Mouse (Mus musculus) neural tube, embryonic 12.5 days (tissue): ENCODE measurements at regions not wholly inside any gene's neighbourhood (a gene's known extent, or its start where the extent isn't known, plus 50 kb on each side); places are given as distances from the start of the nearest gene placed in this dataset.
"Not testable (repeated sequence)": the region's sequence is repeated elsewhere in the genome, so short reads cannot be mapped to it uniquely, and the experiment has no call there.

Experiments used
- ATAC-seq: fragments of 200-750 bp; cut with Nextera tagmentation; 2 replicates; pipeline ENCODE4 v1.8.0; 2017; ENCODE audit warnings: low read depth, mild to moderate bottlenecking, moderate TSS enrichment, moderate library complexity; ENCODE audit not compliant: low FRiP score
- H3K27ac ChIP-seq: fragments of 300-500 bp; sonication (generic); 2 replicates; pipeline ENCODE4 v1.5.1; 2016
- H3K27me3 ChIP-seq: fragments of 300-500 bp; sonication (generic); replicated peaks from 2 replicates; pipeline ENCODE4 v1.6.1; 2016; ENCODE audit warnings: mild to moderate bottlenecking
- H3K36me3 ChIP-seq: fragments of 300-500 bp; sonication (generic); 2 replicates; pipeline ENCODE4 v1.6.1; 2016; ENCODE audit warnings: mild to moderate bottlenecking
- H3K4me1 ChIP-seq: fragments of 300-500 bp; sonication (generic); 2 replicates; pipeline ENCODE4 v1.6.1; 2016
- H3K4me2 ChIP-seq: fragments of 300-500 bp; sonication (generic); replicated peaks from 2 replicates; pipeline ENCODE4 v1.6.1; 2016; ENCODE audit warnings: mild to moderate bottlenecking
- H3K4me3 ChIP-seq: fragments of 300-500 bp; sonication (generic); 2 replicates; pipeline ENCODE4 v1.5.1; 2016
- H3K9ac ChIP-seq: fragments of 300-500 bp; sonication (generic); 2 replicates; pipeline ENCODE4 v1.6.1; 2016; ENCODE audit warnings: mild to moderate bottlenecking
- H3K9me3 ChIP-seq: fragments of 300-500 bp; sonication (generic); 2 replicates; pipeline ENCODE4 v1.6.1; 2016; ENCODE audit warnings: mild to moderate bottlenecking
- WGBS: fragments of 180-500 bp; shearing (Covaris S2); methylation state at CpG from one replicate; pipeline ENCODE4 v1.1.7; 2016; 5-methylcytosine and 5-hydroxymethylcytosine counted together

DNA sequence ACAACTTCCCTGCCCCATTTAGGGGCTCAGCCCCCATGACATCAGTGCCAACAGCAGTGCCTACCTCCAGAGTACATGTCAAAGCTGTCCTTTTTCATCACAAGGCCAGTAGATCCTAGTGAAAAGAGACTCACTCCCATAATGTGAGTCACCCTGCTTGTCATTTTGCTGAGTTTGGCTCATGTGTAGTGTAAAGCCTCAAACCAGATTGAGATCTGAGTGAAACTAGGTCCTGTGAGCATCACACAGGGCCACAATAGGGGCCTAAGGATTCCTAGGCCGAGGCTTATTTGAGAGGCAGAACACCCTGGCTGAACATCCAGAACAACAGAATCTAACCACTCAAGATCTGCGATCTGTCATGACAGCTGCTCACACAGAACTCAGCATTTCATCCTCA, 163.3 kb upstream of the Gm10131 start:
- 83% methylated on average over 2 of the region's 2 CpGs for WGBS
- H3K27me3 ChIP-seq, H3K4me3 ChIP-seq, H3K4me1 ChIP-seq, H3K27ac ChIP-seq, H3K9me3 ChIP-seq, H3K4me2 ChIP-seq, H3K9ac ChIP-seq, H3K36me3 ChIP-seq, ATAC-seq: not testable (repeated sequence)

- no peak overlapping the region for H3K27ac ChIP-seq
- H3K9me3 ChIP-seq, result 0 out of 2 replicates have a peak, but pooled peaks cover under 1% of the 10 kb centered on the region
- ATAC-seq, result no peak
- no peaks in the 10 kb centered on the region for H3K36me3 ChIP-seq
- H3K9ac ChIP-seq, result no peak overlapping the region
- no peaks in the 10 kb centered on the region for H3K4me1 ChIP-seq
- H3K4me3 ChIP-seq, result no peak overlapping the region
- no peak overlapping the region for H3K4me2 ChIP-seq
- H3K27me3 ChIP-seq, result no peaks in the 10 kb centered on the region
- WGBS, result 95% methylated on average over 6 of the region's 6 CpGs
Measured at GRCm38 (mm10) chr8:34274171-34274570, 162.6 kb upstream of the Gm10131 start.

DNA sequence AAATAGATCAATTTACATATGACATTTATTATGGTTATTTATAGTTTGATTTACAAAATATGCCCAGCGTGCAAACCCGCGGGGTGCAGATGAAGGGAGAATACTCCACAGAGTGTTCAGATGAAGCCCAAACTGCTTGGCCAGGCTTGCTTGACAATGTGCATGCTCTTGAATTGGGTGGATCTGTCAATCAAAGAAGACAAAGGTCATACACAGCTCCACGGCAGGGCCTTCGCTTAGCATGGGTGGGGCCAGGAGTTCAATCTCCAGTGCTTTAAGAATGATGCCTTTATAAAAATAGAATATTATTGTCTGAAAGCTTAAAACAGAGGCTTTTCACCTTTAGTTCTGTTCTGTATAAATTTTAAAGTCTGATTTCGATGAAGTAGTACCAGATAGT, 158.3 kb upstream of the Gm10131 start:
- Histone ChIP-seq H3K9ac (no peak overlapping the region), H3K4me2 (no peak overlapping the region), H3K27me3 (no peaks in the 10 kb centered on the region), H3K4me3 (no peak overlapping the region), H3K9me3 (0 out of 2 replicates have a peak, but pooled peaks cover 6% of the 10 kb centered on the region), H3K27ac (no peak overlapping the region), H3K4me1 (no peaks in the 10 kb centered on the region), H3K36me3 (no peaks in the 10 kb centered on the region)
- WGBS, result 86% methylated on average over 6 of the region's 6 CpGs
- ATAC-seq, result no peak

GRCm38 (mm10) chr8:34268806-34269520, 157.4 kb upstream of the Gm10131 start:
- H3K27ac ChIP-seq, result no peak overlapping the region
- H3K4me2 ChIP-seq, result no peak overlapping the region
- no peak overlapping the region for H3K4me3 ChIP-seq
- no peaks in the 10 kb centered on the region for H3K36me3 ChIP-seq
- WGBS, result 95% methylated on average over 18 of the region's 18 CpGs
- 0 out of 2 replicates have a peak, but pooled peaks cover 6% of the 10 kb centered on the region for H3K9me3 ChIP-seq
- no peaks in the 10 kb centered on the region for H3K4me1 ChIP-seq
- H3K27me3 ChIP-seq, result no peaks in the 10 kb centered on the region
- no peak for ATAC-seq
- H3K9ac ChIP-seq, result no peak overlapping the region

DNA sequence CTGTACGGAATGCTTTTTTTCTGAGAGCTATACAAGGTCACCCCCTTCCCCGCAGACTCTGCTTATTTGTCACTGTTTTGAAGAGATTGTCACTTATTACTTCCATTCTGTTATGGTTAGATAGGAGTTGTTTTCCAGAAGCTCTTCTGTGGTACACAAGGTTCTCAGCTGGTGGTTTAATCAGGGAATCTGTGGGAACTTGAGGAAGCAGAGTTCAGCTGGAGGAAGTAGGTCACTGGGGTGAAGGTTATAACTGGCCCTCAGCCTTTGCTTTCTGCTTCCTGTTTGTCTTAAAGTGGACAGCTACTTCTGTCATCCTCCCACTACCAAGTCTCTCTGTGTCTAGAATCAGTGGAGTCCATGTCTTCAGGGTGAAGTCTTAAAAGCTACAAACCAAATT, 143.4 kb upstream of the Gm10131 start:
- H3K9ac ChIP-seq, result no peak overlapping the region
- no peaks in the 10 kb centered on the region for H3K27me3 ChIP-seq
- no peaks in the 10 kb centered on the region for H3K36me3 ChIP-seq
- no peaks in the 10 kb centered on the region for H3K9me3 ChIP-seq
- H3K4me1 ChIP-seq, result no peaks in the 10 kb centered on the region
- H3K4me3 ChIP-seq, result no peak overlapping the region
- no peak for ATAC-seq
- no peak overlapping the region for H3K27ac ChIP-seq
- 94% methylated on average over 2 of the region's 2 CpGs for WGBS
- H3K4me2 ChIP-seq, result no peak overlapping the region

DNA sequence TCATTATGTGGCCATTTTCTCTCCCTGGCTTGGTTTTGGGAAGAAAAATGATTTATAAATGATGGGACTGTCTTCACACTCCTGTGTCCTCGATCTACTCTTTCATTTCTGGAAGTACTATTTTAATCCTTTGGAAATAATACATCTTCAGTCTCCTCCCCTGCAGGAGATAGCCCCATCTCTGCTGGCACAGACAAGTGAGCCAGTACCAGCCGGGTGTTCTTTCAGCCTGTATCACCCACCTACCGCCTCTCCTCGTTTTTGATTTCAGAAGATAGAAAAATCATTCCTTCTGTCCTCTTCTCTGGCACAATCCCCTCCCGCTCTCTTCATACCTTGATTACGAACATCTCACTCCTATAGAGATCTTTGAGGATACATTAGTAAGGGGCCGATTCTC, 140.4 kb upstream of the Gm10131 start:
- Histone ChIP-seq H3K4me1 (no peaks in the 10 kb centered on the region), H3K9me3 (no peaks in the 10 kb centered on the region), H3K27ac (no peak overlapping the region), H3K36me3 (no peaks in the 10 kb centered on the region), H3K4me2 (no peak overlapping the region), H3K9ac (no peak overlapping the region), H3K27me3 (no peaks in the 10 kb centered on the region), H3K4me3 (no peak overlapping the region)
- WGBS, result 91% methylated on average over 7 of the region's 7 CpGs
- ATAC-seq, result no peak

DNA sequence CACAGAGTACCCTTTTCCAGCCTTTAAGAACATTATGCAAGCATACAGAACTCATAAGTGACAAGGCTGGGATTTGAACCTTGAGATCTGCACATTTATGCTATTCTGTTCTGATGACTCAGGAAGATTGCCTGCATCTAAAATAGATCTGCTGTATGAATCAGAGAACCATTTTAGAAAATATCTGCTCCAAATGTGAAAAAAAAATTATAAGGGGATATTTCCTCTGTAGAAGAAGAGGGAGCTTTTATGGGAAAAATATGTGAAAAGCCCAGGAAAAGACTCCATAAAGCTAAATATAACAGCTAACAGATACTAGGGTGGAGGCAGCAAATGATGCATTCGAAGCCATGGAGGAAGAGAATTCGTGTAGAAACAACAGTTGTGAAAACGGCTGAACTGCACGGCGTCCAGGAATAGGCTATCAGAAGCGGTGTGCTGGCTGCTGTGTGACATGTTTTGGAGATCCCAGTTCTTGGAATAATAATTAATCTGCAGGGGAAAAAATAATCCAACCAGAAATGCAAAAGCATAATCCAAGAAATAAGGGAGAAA, 127.9 kb upstream of the Gm10131 start:
- no peak overlapping the region for H3K4me2 ChIP-seq
- WGBS, result 89% methylated on average over 6 of the region's 6 CpGs
- H3K4me1 ChIP-seq, result no peaks in the 10 kb centered on the region
- ATAC-seq, result no peak
- H3K27me3 ChIP-seq, result no peaks in the 10 kb centered on the region
- H3K27ac ChIP-seq, result no peak overlapping the region
- H3K4me3 ChIP-seq, result no peak overlapping the region
- H3K36me3 ChIP-seq, result no peaks in the 10 kb centered on the region
- no peak overlapping the region for H3K9ac ChIP-seq
- 0 out of 2 replicates have a peak, but pooled peaks cover 4% of the 10 kb centered on the region for H3K9me3 ChIP-seq

GRCm38 (mm10) chr8:34233705-34234104, 122.2 kb upstream of the Gm10131 start:
- ATAC-seq, result no peak
- no peak overlapping the region for H3K27ac ChIP-seq
- H3K36me3 ChIP-seq, result no peaks in the 10 kb centered on the region
- H3K9me3 ChIP-seq, result 0 out of 2 replicates have a peak, but pooled peaks cover 4% of the 10 kb centered on the region
- no peak overlapping the region for H3K4me2 ChIP-seq
- no peaks in the 10 kb centered on the region for H3K4me1 ChIP-seq
- H3K4me3 ChIP-seq, result no peak overlapping the region
- H3K9ac ChIP-seq, result no peak overlapping the region
- WGBS, result 87% methylated on average over 4 of the region's 4 CpGs
- H3K27me3 ChIP-seq, result no peaks in the 10 kb centered on the region

- ATAC-seq, result no peak
- no peak overlapping the region for H3K27ac ChIP-seq
- WGBS, result 74% methylated on average over 3 of the region's 3 CpGs
Measured at GRCm38 (mm10) chr8:34229477-34229876, 117.9 kb upstream of the Gm10131 start.

DNA sequence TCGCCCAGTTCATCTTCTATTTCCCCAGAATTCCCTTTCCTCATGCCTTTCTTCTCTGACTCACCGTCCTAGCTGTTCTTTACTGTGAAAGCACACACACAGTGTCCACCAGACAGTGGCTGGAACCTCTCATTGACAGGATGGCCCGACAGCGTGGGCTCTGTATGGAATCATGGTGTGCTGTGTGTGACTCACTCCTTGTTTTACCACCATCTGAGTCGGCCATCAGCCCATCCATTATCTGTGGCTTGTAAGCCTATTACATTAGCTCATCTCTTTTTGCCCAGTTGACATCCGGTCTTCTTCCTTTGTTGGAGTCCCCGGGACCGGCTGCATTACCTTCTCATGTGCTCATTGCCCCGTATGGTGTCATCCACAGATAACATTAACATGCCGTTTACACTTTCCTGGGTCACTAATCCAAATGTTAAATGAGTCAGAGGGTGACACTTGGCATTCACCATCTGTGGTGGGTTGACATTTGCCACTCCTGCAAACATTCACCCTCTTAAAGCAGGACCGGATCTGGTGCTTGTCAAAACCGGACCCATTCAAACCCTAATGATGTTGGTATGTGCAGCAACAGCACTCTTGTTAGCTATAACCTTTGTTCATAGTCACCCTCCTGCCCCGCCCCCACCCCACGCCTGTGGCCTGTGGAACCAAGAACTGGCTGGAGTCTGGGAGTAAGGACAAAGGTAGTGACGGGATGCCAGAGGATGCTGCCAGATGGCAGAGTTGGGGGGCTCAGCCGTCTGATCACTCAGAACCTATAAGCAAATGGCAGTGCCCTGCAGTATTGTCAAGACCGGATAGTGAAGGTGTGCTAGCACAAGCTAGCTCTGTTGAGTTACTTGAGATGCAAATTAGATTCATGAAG, 113.7 kb upstream of the Gm10131 start:
- no peak overlapping the region for H3K9ac ChIP-seq
- no peaks in the 10 kb centered on the region for H3K4me1 ChIP-seq
- 68% methylated on average over 17 of the region's 17 CpGs for WGBS
- no peak overlapping the region for H3K27ac ChIP-seq
- H3K36me3 ChIP-seq, result no peaks in the 10 kb centered on the region
- H3K4me3 ChIP-seq, result no peak overlapping the region
- no peak for ATAC-seq
- no peaks in the 10 kb centered on the region for H3K27me3 ChIP-seq
- no peak overlapping the region for H3K4me2 ChIP-seq
- no peaks in the 10 kb centered on the region for H3K9me3 ChIP-seq

More at GRCm38 (mm10) chr8:34229477-34229876, 117.9 kb upstream of the Gm10131 start:
- Histone ChIP-seq H3K4me2 (no peak overlapping the region), H3K4me1 (no peaks in the 10 kb centered on the region), H3K9me3 (0 out of 2 replicates have a peak, but pooled peaks cover under 1% of the 10 kb centered on the region), H3K36me3 (no peaks in the 10 kb centered on the region), H3K4me3 (no peak overlapping the region), H3K27me3 (no peaks in the 10 kb centered on the region), H3K9ac (no peak overlapping the region)

- H3K36me3 ChIP-seq, result no peaks in the 10 kb centered on the region
- no peak overlapping the region for H3K4me3 ChIP-seq
- H3K9me3 ChIP-seq, result peaks cover 10% of the 10 kb centered on the region; the same call in 1 of the 2 replicates
- 72% methylated on average over 6 of the region's 6 CpGs for WGBS
- no peak overlapping the region for H3K27ac ChIP-seq
- H3K4me2 ChIP-seq, result no peak overlapping the region
- H3K9ac ChIP-seq, result no peak overlapping the region
- H3K27me3 ChIP-seq, result no peaks in the 10 kb centered on the region
- H3K4me1 ChIP-seq, result no peaks in the 10 kb centered on the region
- no peak for ATAC-seq
Measured at GRCm38 (mm10) chr8:34222187-34222586, 110.7 kb upstream of the Gm10131 start.
